Mouse (Mus musculus) ES-Bruce4 (cell line): ENCODE data around the gene L2hgdh. TPM values are rescaled to one million over a fixed set of nuclear protein-coding genes. Genes with fewer than 3 reads are reported as not detected.

Experiments
- H3K27ac ChIP-seq: 2 replicates; pipeline ENCODE4 v1.5.1; 2012; ENCODE audit warnings: low read length, inconsistent platforms; ENCODE audit not compliant: insufficient read depth
- H3K27me3 ChIP-seq: 2 replicates; pipeline ENCODE4 v1.6.1; 2012; ENCODE audit warnings: mild to moderate bottlenecking, low read length, inconsistent platforms; ENCODE audit not compliant: control insufficient read depth, poor library complexity, insufficient read depth, severe bottlenecking
- H3K36me3 ChIP-seq: 2 replicates; pipeline ENCODE4 v1.6.1; 2012; ENCODE audit warnings: inconsistent platforms, mild to moderate bottlenecking, low read length, moderate library complexity; ENCODE audit not compliant: control insufficient read depth, poor library complexity, insufficient read depth, severe bottlenecking
- H3K4me1 ChIP-seq: one replicate; pipeline ENCODE4 v1.8.1; 2011; ENCODE audit warnings: low read length; ENCODE audit not compliant: control insufficient read depth, insufficient read depth
- H3K4me3 ChIP-seq: 2 replicates; pipeline ENCODE4 v1.5.1; 2011; ENCODE audit warnings: low read depth, mild to moderate bottlenecking, low read length
- H3K9ac ChIP-seq: 2 replicates; pipeline ENCODE4 v1.6.1; 2012; ENCODE audit warnings: low read depth, mild to moderate bottlenecking, inconsistent platforms; ENCODE audit not compliant: poor library complexity, severe bottlenecking
- H3K9me3 ChIP-seq: replicated peaks from 2 replicates; pipeline ENCODE4 v1.6.1; 2012; ENCODE audit warnings: mild to moderate bottlenecking, low read length, inconsistent platforms; ENCODE audit not compliant: control insufficient read depth, poor library complexity, insufficient read depth, severe bottlenecking
- CTCF ChIP-seq: IDR thresholded peaks from one replicate; pipeline ENCODE4 v1.8.1; 2011; ENCODE audit warnings: low read depth, low read length
- EP300 ChIP-seq: IDR thresholded peaks from 2 replicates; pipeline ENCODE4 v1.6.1; 2011; ENCODE audit warnings: low read depth, low read length; ENCODE audit not compliant: insufficient read depth
- POLR2A ChIP-seq: IDR thresholded peaks from one replicate; pipeline ENCODE4 v1.8.1; 2011; ENCODE audit warnings: low read length; ENCODE audit not compliant: insufficient read depth
- polyA plus RNA-seq: library from polyadenylated mRNA; stranded (reverse); fragments of >200 nt; gene quantifications from 2 replicates; pipeline ENCODE4 v1.2.4, GENCODE M21; 2011; ENCODE audit warnings: low read depth; ENCODE audit not compliant: missing spikeins, insufficient read depth, insufficient read length

Gene L2hgdh
- polyA plus RNA-seq, 1 experiment: 25.6 TPM

DNA sequence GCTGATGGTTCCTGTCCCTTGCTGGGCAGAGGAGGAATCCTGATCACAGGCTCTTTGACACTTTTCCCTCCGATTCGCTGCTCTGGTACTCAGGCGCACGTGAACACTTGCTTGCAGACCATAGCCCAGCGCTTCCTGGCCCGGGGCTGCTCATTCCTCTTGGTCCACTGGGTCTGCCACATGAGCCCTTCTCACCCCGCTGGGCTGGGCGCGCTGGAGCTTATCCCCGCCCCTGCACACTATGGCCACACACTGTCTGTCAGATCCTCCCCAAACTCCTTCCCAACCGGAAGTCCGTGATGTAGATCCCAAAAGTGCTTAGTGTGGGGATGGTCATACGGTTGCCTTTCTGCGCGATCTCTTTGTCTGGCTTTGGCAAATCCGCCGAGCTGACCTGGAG is 31.2 kb downstream of the L2hgdh start:
- Histone ChIP-seq H3K4me3 (peak overlapping the region; percentile 64), H3K27me3 (no peaks in the 10 kb centered on the region), H3K27ac (no peak overlapping the region), H3K9me3 (no peaks in the 10 kb centered on the region), H3K36me3 (no peaks in the 10 kb centered on the region), H3K4me1 (no peaks in the 10 kb centered on the region), H3K9ac (peak overlapping the region; percentile 22; the same call in 1 of the 2 replicates)
- TF ChIP-seq EP300: no peak
- TF ChIP-seq POLR2A: no peak
- TF ChIP-seq CTCF: no peak

DNA sequence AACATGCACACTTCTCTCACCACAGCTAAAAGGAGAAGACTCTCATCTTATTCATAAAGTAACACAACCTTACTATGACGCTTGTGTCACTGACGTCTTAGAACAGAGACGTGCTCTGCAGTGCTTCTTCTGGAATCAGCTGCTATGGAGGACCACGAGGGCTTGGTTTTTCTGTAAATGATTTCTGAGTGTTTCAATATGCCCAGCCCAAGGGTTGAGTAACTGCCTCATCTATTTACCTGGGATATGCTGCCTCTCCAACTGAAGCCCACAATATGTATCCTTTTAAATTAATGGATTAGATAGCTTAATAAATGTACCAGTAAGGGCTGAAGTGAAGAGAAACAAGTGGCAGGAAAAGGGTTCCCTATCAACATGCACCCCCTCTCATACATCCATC is 34.0 kb downstream of the L2hgdh start:
- Histone ChIP-seq H3K36me3 (no peaks in the 10 kb centered on the region), H3K4me3 (no peak overlapping the region), H3K27ac (no peak overlapping the region), H3K9ac (no peak overlapping the region), H3K9me3 (no peaks in the 10 kb centered on the region), H3K27me3 (no peaks in the 10 kb centered on the region), H3K4me1 (no peaks in the 10 kb centered on the region)
- no peak for TF ChIP-seq EP300
- no peak for TF ChIP-seq CTCF
- no peak for TF ChIP-seq POLR2A

- H3K27ac ChIP-seq: no peak overlapping the region
- no peaks in the 10 kb centered on the region for H3K9me3 ChIP-seq
- no peak overlapping the region for H3K4me3 ChIP-seq
- no peaks in the 10 kb centered on the region for H3K36me3 ChIP-seq
- TF ChIP-seq CTCF: no peak
- no peak overlapping the region for H3K9ac ChIP-seq
- H3K27me3 ChIP-seq: no peaks in the 10 kb centered on the region; the same call in 1 of the 2 replicates
- no peaks in the 10 kb centered on the region for H3K4me1 ChIP-seq
Measured at GRCm38 (mm10) chr12:69689094-69689493, 35.6 kb downstream of the L2hgdh start.

GRCm38 (mm10) chr12:69688368-69688767 is 36.3 kb downstream of the L2hgdh start:
- Histone ChIP-seq H3K9ac (no peak overlapping the region), H3K27ac (no peak overlapping the region), H3K4me1 (no peaks in the 10 kb centered on the region), H3K27me3 (no peaks in the 10 kb centered on the region; the same call in 1 of the 2 replicates), H3K4me3 (no peak overlapping the region), H3K9me3 (no peaks in the 10 kb centered on the region), H3K36me3 (no peaks in the 10 kb centered on the region)
- TF ChIP-seq EP300: no peak
- TF ChIP-seq POLR2A: no peak
- TF ChIP-seq CTCF: no peak

- H3K36me3 ChIP-seq: no peaks in the 10 kb centered on the region
- TF ChIP-seq POLR2A (no peak), CTCF (no peak), EP300 (no peak)
- no peak overlapping the region for H3K9ac ChIP-seq
- H3K9me3 ChIP-seq: no peaks in the 10 kb centered on the region
- H3K27ac ChIP-seq: no peak overlapping the region
- H3K4me1 ChIP-seq: no peaks in the 10 kb centered on the region
- no peak overlapping the region for H3K4me3 ChIP-seq
- H3K27me3 ChIP-seq: no peaks in the 10 kb centered on the region; the same call in 1 of the 2 replicates
Measured at GRCm38 (mm10) chr12:69683537-69683936, 41.1 kb downstream of the L2hgdh start.

- Histone ChIP-seq H3K4me1 (no peaks in the 10 kb centered on the region), H3K4me3 (no peak overlapping the region), H3K9ac (no peak overlapping the region), H3K27ac (no peak overlapping the region), H3K9me3 (no peaks in the 10 kb centered on the region), H3K27me3 (no peaks in the 10 kb centered on the region; the same call in 1 of the 2 replicates), H3K36me3 (no peaks in the 10 kb centered on the region)
- TF ChIP-seq POLR2A (no peak), EP300 (no peak), CTCF (no peak)
Measured at GRCm38 (mm10) chr12:69682788-69683419, 41.8 kb downstream of the L2hgdh start.
